Mouse (Mus musculus) adipocyte (in vitro differentiated cells): Measurements from ENCODE around the gene Nlrp10.

Experiments
- DNase-seq: peaks from one replicate; pipeline ENCODE4 v3.0.0-alpha.2; 2016; ENCODE audit warnings: low spot score

Nlrp10 gene

DNA sequence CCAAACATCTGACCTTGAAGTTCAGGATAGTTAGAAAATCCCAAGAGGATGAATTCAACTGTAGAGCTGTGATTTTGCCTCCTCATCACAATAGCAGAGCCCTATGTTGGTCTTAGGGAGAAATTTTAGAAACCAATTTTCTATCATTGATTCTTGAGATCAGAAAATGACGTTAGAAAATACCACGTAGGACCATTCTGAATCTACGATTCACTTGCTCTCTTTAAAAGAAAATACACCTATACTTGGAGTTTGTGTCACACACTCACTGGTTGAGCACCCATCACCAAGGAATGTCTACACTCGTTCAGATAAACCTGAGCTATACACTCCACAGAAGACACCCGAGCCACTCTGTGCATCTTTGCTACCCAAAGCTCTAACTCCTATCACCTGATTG, 35.7 kb downstream of the Nlrp10 start, which contains the start of gene Olfr519:
TSS of gene Olfr519 (minus strand) at position 101 of the 400 bp plus-strand sequence.
- no peak for DNase-seq

DNA sequence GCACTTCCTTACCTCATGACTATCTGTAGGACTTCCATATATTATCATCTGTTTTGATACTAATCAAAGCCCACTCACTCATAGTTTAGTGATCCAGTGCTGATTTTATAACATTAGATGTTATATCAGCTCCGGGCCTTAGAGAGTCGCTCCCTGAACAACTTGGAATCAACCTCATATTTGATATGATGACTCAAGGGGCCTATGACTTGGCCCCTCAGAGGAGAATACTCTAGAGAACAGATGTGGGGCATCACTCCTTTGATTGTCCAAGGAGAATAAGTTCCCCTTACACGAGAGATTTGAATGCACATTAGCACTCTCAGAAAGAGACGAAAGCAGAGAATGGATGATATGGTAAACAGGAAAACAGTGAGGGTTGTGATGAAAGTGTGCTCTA, 45.1 kb downstream of the Nlrp10 start, which contains the start of gene Olfr518:
TSS of gene Olfr518 (minus strand) at position 101 of the 400 bp plus-strand sequence.
- no peak for DNase-seq

DNA sequence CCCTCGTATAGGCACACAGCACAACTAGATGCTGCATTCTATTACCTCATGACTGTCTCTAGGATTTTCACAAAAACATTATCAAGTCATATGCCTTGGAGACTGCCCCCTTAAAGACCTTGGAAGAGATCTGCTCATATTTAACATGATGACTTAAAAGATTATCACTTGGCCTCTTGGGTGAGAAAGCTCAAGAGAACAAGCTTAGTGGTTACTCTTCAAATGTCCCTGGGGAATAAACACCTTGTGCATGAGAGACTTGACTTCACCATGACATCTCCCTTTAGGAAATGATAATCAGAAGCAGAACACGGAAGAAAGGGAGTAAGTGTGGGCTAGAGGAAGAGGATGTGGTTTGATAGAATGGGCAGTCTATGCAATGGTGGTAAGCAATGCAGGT, 57.7 kb downstream of the Nlrp10 start, which contains the start of gene Olfr517:
TSS of gene Olfr517 (minus strand) at position 101 of the 400 bp plus-strand sequence.
- DNase-seq, result no peak
